Mouse (Mus musculus): ENCODE measurements around the gene Sema6b.
"Not testable (repeated sequence)": the region's sequence is repeated elsewhere in the genome, so short reads cannot be mapped to it uniquely, and the experiment has no call there.

The Sema6b gene

DNA sequence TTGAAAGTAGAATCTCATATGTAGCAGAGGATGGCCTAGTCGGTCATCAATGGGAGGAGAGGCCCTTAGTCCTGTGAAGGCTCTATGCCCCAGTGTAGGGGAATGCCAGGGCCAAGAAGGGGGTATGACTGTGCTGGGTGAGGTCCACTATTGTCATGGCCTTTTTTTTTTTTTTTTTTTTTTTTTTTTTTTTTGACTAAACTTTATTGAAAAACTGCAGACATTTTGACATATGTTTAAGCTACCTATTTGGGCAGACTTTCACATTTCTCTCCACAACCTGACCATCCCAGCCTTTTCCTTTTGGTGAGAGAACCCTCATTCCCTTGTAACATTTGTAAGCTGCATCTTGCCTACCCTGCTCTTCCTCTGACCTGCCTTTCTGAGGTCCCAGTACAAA lies 47.8 kb downstream of the Sema6b start:
- in situ Hi-C loops (cut with MboI): no loop called here

DNA sequence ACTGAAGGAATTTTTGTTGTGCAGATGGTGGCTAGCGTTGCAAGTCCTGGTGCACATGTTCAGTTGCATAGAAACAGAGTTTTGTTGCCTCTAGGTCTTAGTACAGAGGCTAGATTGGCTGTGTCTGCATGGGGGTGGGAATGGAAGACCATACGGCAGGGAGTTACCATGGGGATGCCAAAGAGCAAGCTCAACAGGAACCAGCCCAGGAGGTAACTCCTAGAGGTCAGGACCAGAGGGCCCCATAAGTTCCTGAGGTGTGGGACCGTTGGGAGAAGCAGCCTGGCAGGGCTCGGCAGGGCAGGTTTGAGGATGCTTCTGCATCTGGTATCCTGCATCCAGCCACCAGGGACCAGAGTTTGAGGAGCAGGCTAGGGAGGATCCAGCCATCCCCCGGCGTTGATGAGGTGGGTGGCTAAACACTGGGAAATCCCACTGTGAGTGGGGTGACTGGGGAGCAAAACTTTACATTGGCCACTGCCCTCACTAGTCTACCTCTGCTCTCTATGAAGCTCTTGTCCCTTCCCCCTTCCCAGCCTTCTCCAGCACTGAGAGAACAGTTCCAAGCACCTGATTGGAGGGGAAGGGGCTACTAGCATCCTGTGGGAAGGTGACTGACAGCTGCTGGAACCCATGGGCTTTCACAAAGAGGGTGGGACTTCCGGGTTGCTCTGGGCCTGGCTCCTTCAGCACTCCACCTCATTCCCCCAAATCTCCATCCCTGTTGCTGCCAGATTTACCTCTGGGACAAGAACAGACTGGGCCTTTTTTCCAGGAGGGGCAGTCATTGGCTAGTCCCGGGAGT lies 59.2 kb downstream of the Sema6b start:
- in situ Hi-C loops (cut with MboI): no loop called here

- in situ Hi-C loops (cut with MboI): no loop called here
Measured at GRCm38 (mm10) chr17:56079921-56080320, 60.2 kb downstream of the Sema6b start.

- in situ Hi-C loops (cut with MboI): no loop called here
Measured at GRCm38 (mm10) chr17:56078880-56079795, 61.0 kb downstream of the Sema6b start, which contains the start of gene Hdgfl2. TSS of gene Hdgfl2 (plus strand) at chr17:56079634.

GRCm38 (mm10) chr17:56078361-56078760 lies 61.8 kb downstream of the Sema6b start:
- in situ Hi-C loops (cut with MboI): not testable (repeated sequence)

GRCm38 (mm10) chr17:56077523-56077922 lies 62.6 kb downstream of the Sema6b start:
- in situ Hi-C loops (cut with MboI): no loop called here

DNA sequence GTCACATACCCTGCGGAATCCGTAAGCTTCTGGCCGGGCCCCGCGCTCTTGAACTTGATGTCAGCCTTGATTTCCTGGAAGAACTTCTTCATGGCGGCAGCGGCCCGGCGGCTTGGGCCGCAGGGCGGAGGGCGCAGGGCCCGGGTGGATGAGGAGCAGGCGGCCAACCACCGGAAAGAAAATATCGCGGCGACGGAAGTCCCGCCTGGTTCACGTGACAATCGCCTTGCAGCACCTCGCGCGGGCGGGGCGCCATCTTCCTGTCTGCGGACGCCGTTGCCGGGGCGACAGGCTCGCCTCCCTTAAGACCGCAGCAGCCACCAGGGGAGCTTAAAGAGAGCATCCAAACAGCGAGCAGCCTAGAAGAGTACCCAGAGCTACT lies 65.3 kb downstream of the Sema6b start, which contains the start of gene Ubxn6:
Gene Ubxn6, minus strand, starts transcription at position 202 of the 382 bp plus-strand sequence.
- in situ Hi-C loops (cut with MboI): no loop called here

GRCm38 (mm10) chr17:56074097-56074826 lies 65.9 kb downstream of the Sema6b start:
- in situ Hi-C loops (cut with MboI): no loop called here

All from mature B cell (primary cell).